Mouse (Mus musculus) bone marrow, adult 2 months (tissue): ENCODE data around the gene Stk32c.

Source experiments
- CTCF ChIP-seq: fragments of 200-500 bp; IDR thresholded peaks from 2 replicates; pipeline ENCODE4 v1.5.1; 2011; ENCODE audit warnings: low read length, control low read depth; ENCODE audit not compliant: control insufficient read depth, insufficient read depth
- POLR2A ChIP-seq: fragments of 200-500 bp; IDR thresholded peaks from 2 replicates; pipeline ENCODE4 v1.6.1; 2011; ENCODE audit warnings: low read depth, mild to moderate bottlenecking, control low read depth, low read length, borderline replicate concordance; ENCODE audit not compliant: control insufficient read depth

DNA sequence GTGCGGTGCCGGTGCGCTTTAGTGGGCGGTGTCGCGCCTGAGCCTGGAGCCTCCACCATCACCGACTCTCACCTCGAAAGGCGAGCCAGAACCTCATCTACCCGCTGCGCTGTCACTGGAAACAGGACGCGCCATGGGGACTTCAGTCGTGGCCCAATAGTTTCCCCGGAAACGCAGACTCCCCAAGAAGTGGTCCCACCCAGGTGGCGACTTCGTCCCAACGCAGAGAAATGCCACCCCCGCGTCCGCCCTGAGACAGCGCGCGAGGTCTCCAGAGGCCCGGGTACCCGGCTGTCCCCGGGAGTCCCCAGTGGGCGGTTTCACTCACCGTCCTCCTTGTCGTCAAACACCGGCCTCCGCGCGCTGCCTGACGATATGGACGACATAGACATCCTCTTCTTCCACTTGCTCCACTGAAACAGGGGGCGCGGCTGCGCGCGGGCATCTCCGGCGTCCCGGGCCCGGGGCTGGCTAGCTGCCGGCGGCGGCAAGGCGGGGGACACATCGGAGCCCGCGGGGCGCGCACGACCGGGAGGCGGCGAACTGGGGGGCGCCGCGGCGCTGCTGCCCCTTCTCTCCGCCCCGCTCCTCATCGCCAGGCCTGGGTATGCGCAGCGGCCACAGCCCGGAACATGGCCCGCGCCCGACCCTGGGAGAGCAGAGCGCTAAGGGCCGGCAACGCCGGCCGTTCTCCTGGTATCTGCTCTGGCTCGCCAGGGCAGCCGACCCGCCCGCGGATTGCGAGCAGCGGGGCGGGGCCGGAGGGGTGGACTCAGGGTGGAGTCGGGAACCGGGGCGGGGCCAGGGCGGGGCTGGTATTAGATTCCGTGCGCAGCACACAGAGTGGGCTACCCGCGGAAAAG is 25.1 kb downstream of the Stk32c start:
- no peak for TF ChIP-seq CTCF
- TF ChIP-seq POLR2A: no peak
